In the genomic region with DNA sequence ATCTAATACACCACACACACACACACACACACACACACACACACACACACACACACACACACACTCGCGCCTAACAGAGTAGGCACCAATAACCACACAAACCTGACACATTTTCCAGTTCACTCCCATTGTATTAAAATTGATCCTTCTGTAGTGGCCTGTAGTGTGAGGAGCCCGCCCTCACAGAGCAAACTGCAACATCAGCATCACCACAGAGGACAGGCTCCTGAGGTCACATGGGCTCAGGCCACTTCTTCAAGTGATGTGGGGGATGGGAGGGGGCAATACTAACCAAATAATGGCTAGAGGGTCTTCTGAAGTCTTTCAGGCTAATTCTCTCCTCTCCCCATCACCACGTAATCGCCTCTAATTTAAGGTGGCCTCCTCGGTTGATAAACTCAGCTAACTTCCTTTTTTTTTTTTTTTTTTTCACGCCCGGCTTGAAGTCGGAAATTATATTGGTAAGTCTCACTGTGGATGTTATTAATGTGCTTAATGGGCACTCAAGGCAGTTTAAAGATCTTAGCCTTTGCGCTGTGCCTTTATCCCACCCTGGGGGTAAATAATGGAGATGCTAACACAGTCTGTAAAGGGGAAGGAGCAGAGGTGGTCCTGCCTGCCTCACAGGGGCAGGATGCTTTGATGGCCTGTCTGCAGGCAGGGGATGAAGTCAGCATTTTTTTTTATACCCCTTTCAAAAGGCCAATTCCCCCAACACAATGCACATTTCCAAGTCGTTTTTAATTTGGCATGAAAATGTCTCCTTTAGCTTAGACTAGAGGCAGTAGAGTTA, we compare ENCODE assay signal across 26 mouse cellular contexts. TPM values are rescaled to one million over a fixed set of nuclear protein-coding genes. Genes with fewer than 3 reads are reported as not detected.
DNase-seq lines count a peak whose midpoint lies in the region; ATAC-seq and TF ChIP-seq lines count a peak whose summit lies in the region.
"Had no signal": no experiment of that assay in that cellular context is flagged by ENCODE, and none has a peak within 500 bp of the region (broad histone marks: within the 10 kb centered on the region; RNA-seq: fewer than 3 reads in every experiment).

No protein-coding gene starts in this region.

- no peak overlapping the region for H3K9ac ChIP-seq in embryonic facial prominence, embryonic 13.5 days
- H3K9ac ChIP-seq in midbrain, postnatal 0 days (replicated peaks; ENCODE audit: low read length, poor library complexity, severe bottlenecking), result 0 out of 2 replicates have a peak overlapping the region, but pooled peaks have one; percentile 4
- H3K9ac ChIP-seq: embryonic facial prominence, embryonic 15.5 days; forebrain, postnatal 0 days; heart, embryonic 13.5 days; liver, embryonic 14.5 days had no signal

- no peak for ATAC-seq in embryonic facial prominence, embryonic 13.5 days (ENCODE audit: insufficient number of reproducible peaks, insufficient read depth, low FRiP score, low TSS enrichment, low read depth)
- no peak for ATAC-seq in midbrain, postnatal 0 days (ENCODE audit: low FRiP score)
- no peak for ATAC-seq in cerebellum, adult (ENCODE audit: insufficient number of reproducible peaks, low FRiP score, low TSS enrichment)
- ATAC-seq: forebrain, postnatal 0 days; hindbrain, embryonic 16.5 days; intestine, embryonic 16.5 days had no signal

- H3K4me2 ChIP-seq in embryonic facial prominence, embryonic 13.5 days, result peak overlapping the region; percentile 16; the same call in 1 of the 2 replicates
- H3K4me2 ChIP-seq in midbrain, postnatal 0 days (ENCODE audit: low read depth, low read length, poor library complexity, severe bottlenecking), result no peak overlapping the region
- H3K4me2 ChIP-seq: embryonic facial prominence, embryonic 15.5 days; heart, embryonic 13.5 days had no signal

- H3K4me1 ChIP-seq in embryonic facial prominence, embryonic 13.5 days, result peaks cover 22% of the 10 kb centered on the region
- H3K4me1 ChIP-seq in midbrain, postnatal 0 days (ENCODE audit: insufficient read depth, low read length), result no peaks in the 10 kb centered on the region
- H3K4me1 ChIP-seq: heart, embryonic 13.5 days had no signal

- no peaks in the 10 kb centered on the region for H3K9me3 ChIP-seq in embryonic facial prominence, embryonic 13.5 days
- no peaks in the 10 kb centered on the region for H3K9me3 ChIP-seq in midbrain, postnatal 0 days (ENCODE audit: low read length)
- H3K9me3 ChIP-seq: embryonic facial prominence, embryonic 15.5 days; heart, embryonic 13.5 days had no signal

- H3K27ac ChIP-seq in embryonic facial prominence, embryonic 13.5 days, result no peak overlapping the region
- H3K27ac ChIP-seq in midbrain, postnatal 0 days (ENCODE audit: low read depth, low read length), result no peak overlapping the region
- H3K27ac ChIP-seq: embryonic facial prominence, embryonic 15.5 days; gastrocnemius, adult 2 months; heart, embryonic 13.5 days; left cerebral cortex, adult 2 months; liver, embryonic 14.5 days; stomach, postnatal 0 days had no signal

- TF ChIP-seq CTCF in midbrain, postnatal 0 days (IDR thresholded peaks at IDR 0.05), result no peak

- H3K36me3 ChIP-seq in embryonic facial prominence, embryonic 13.5 days, result no peaks in the 10 kb centered on the region
- H3K36me3 ChIP-seq in midbrain, postnatal 0 days (ENCODE audit: insufficient read depth, low read length), result no peaks in the 10 kb centered on the region
- H3K36me3 ChIP-seq: embryonic facial prominence, embryonic 15.5 days; heart, embryonic 13.5 days had no signal

- DNase-seq in embryo, embryonic 10 days (ENCODE audit: low spot score), result peak; percentile 8
- DNase-seq in embryo, embryonic 11 days, result no peak
- DNase-seq in lung, postnatal 36 days, result peak; percentile 29
- DNase-seq in lung, postnatal 25 days (ENCODE audit: low spot score), result no peak
- no peak for DNase-seq in midbrain, postnatal 0 days (ENCODE audit: low spot score)
- no peak for DNase-seq in thymus, postnatal 36 days
- DNase-seq: adrenal gland, postnatal 36 days; cerebellum, adult 2 months; cerebellum, postnatal 36 days; forebrain, postnatal 0 days; gastrocnemius, adult 2 months; kidney, postnatal 36 days; layer of hippocampus, adult 9-11 months; left cerebral cortex, postnatal 4 days; right cerebral cortex, postnatal 4 days had no signal

- 23% methylated on average over 11 of the region's 11 CpGs for WGBS in embryonic facial prominence, embryonic 13.5 days
- 38% methylated on average over 11 of the region's 11 CpGs for WGBS in midbrain, postnatal 0 days

- H3K27me3 ChIP-seq in embryonic facial prominence, embryonic 13.5 days, result no peaks in the 10 kb centered on the region
- H3K27me3 ChIP-seq in midbrain, postnatal 0 days (ENCODE audit: insufficient read depth, low read length), result no peaks in the 10 kb centered on the region
- H3K27me3 ChIP-seq: embryonic facial prominence, embryonic 15.5 days; heart, embryonic 13.5 days had no signal

- no peak overlapping the region for H3K4me3 ChIP-seq in embryonic facial prominence, embryonic 13.5 days
- H3K4me3 ChIP-seq in midbrain, postnatal 0 days (ENCODE audit: low read depth, low read length), result no peak overlapping the region
- H3K4me3 ChIP-seq: embryonic facial prominence, embryonic 15.5 days; gastrocnemius, adult 2 months; heart, embryonic 13.5 days; left cerebral cortex, adult 2 months had no signal

RNA-seq across cellular contexts. Expression of a gene that starts 25.2 kb away (rescaled TPM):
- polyA plus RNA-seq in embryonic facial prominence, embryonic 13.5 days (2015; fragmentation: Nextera tagmentation; extraction: Ambion mirVana), result 6.3 and 6.5 TPM in 2 replicates
- 16.5 and 22.7 TPM in 2 replicates for total RNA-seq in midbrain, postnatal 0 days (2014; rRNA removed)
- polyA plus RNA-seq in midbrain, postnatal 0 days (2015; fragmentation: Nextera tagmentation; extraction: Ambion mirVana), result 5.8 and 6.6 TPM in 2 replicates
- total RNA-seq: granulocyte monocyte progenitor cell, adult 5-6 weeks; megakaryocyte-erythroid progenitor cell, adult 5-6 weeks had no signal

Comparison
In these comparisons a context has a peak if more than half of its experiments do, and no peak if none do; other contexts are left out.
1. DNase-seq: peak in embryo, embryonic 10 days (single experiment) and lung, postnatal 36 days (single experiment); none in embryo, embryonic 11 days (single experiment), lung, postnatal 25 days (single experiment), midbrain, postnatal 0 days (single experiment) and thymus, postnatal 36 days (0 of 2).